Mouse (Mus musculus): ENCODE data around the gene Lars2.
"Not testable (repeated sequence)": the region's sequence is repeated elsewhere in the genome, so short reads cannot be mapped to it uniquely, and the experiment has no call there.

Lars2 gene

GRCm38 (mm10) chr9:123391140-123391849 is 24.6 kb downstream of the Lars2 start:
- DNase-seq (ENCODE audit: low read depth, low spot score): no peak

- no peak for DNase-seq (ENCODE audit: low read depth, low spot score)
These were observed 28.1 kb downstream of the Lars2 start for GRCm38 (mm10) chr9:123394856-123395255.

DNA sequence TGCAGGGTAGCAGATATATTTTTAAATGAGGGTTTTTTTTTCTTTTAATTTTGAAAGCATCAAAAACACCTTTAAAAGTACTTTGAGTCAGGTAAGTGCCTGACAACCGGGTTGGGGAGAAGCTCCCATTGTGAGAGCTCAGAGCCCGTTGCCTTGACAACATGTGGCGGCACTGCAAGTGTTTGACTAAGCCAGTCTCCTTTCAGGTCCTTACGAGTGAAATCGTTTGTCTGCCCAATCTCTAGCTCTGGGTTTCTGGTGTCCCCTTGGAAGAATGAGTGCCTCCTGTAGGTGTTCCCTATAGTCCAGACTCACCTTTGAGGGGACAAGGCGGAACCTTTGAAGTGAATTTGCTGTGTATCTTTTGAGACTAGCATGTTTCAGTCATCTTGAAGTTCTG is 31.0 kb downstream of the Lars2 start:
- no peak for DNase-seq (ENCODE audit: low read depth, low spot score)

- DNase-seq (ENCODE audit: low read depth, low spot score): no peak
These were observed 35.5 kb downstream of the Lars2 start for GRCm38 (mm10) chr9:123402215-123402614.

GRCm38 (mm10) chr9:123403031-123403430 is 36.3 kb downstream of the Lars2 start:
- no peak for DNase-seq (ENCODE audit: low read depth, low spot score)

DNA sequence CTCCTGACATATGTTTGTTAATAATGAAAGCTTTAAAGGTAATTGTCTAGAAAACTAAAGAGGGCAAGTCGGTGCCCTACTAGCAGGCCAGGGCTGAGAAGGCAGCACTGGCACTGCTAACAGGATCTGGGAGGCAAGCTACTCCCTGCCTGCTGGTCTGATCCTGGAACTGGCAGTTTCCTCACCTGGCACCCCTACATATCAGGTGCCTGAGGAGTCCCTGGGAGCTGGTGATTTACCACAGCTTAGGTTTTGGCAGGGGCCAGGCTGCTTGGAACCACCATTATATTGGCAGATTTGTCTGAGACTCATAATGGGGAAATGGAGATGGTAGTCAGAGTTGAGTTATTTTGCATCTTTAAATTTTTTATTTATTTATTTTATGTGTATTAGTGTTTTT is 38.5 kb downstream of the Lars2 start:
- no peak for DNase-seq (ENCODE audit: low read depth, low spot score)

DNA sequence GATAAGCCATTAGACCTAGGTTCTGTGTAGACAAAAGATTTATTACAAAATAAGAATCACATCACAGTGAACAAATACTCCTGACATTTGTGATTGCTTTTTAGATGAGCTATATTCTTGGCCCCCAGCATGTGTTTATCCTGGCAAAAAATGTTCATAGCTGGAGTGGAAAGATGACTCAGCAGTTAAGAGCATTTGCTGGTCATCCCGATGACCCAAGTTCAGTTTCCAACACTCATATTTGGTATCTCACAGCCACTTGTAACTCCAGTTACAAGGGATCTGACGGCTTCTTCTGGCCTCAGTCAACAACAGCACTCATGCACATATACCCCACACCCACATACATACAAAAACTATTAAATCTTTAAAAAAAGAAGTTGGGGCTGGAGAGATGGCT is 42.0 kb downstream of the Lars2 start:
- DNase-seq (ENCODE audit: low read depth, low spot score): no peak

DNA sequence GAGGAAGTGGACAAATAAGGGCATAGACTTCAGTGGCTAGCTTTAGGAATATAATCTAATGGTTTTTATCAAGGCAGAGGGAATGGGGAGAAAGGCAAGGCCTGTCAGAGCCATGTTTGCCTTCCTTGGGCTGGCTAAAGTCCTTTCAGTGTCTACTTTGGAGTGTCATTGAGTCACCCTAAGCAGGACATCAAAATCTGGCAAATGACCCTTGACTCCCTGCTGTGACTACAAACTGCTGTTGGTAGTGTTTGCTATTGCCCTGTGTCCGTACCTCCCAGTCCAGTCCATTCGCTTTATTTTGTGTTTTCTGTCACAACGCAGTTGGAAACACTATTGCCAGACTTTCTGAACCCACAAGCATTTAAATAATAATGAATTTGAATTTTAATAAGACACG is 63.1 kb downstream of the Lars2 start:
- no peak for DNase-seq (ENCODE audit: low read depth, low spot score)

DNA sequence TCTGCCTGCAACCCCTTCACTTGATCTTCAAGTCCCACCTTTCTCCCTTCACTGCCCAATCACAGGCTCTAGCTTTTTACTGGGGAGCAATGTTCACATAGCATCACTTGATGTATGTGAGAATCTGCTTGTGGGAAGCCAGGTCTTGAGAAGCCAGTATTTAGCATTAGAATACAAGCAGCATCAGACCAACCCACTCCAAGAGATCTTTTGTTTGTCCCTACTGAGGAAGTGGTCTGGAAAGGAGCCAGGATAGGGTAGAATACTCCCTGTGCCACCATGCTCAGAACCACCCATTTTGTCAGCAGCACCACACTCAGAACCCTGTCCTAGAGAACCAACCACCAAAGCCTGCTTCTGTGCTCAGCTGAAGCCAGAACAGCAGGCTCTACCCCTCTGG is 64.2 kb downstream of the Lars2 start:
- no peak for DNase-seq (ENCODE audit: low read depth, low spot score)

GRCm38 (mm10) chr9:123438223-123438622 is 71.5 kb downstream of the Lars2 start:
- DNase-seq (ENCODE audit: low read depth, low spot score): no peak

DNA sequence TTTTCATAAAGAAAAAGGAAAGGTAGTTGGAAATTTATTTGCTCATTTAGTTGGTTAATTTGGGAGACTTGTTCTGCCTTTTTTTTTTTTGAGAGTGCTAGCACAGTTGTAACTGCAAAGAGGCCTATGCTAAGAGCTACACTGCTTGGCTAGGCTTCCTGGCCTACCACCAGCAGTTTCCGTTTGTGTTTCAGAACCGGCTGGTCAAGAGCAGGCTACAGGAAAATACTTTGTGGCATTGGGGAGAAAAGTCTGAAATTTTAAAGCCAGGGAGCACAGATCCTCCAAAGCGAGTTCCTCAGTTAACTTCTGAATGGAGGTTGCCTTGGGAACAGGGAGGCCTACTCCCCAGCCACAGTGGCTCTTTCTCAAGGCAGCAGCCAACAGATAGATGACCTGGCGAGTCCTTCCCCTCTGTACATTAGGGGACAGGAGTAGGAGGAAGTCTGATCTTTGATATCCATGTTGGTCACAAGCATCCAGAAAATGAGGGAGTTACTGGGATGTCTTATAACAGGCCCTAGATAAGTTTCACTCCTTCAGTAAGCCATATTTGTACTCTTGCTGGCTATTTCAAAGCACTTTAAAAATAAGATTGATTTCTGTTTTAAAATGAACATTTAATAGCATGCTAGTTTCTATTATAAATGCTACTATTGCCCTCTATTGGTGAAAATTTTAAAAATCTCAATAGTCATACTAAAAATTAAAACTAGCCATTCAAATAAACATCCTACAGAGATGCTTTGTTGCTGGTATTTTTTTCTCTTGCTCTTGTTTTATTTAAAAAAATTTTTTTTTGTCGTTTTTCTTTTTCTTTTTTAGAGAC is 73.7 kb downstream of the Lars2 start:
- no peak for DNase-seq (ENCODE audit: low read depth, low spot score)

- DNase-seq (ENCODE audit: low read depth, low spot score): not testable (repeated sequence)
These were observed 80.4 kb downstream of the Lars2 start for GRCm38 (mm10) chr9:123447101-123447500.

GRCm38 (mm10) chr9:123448594-123448993 is 81.9 kb downstream of the Lars2 start:
- no peak for DNase-seq (ENCODE audit: low read depth, low spot score)

DNA sequence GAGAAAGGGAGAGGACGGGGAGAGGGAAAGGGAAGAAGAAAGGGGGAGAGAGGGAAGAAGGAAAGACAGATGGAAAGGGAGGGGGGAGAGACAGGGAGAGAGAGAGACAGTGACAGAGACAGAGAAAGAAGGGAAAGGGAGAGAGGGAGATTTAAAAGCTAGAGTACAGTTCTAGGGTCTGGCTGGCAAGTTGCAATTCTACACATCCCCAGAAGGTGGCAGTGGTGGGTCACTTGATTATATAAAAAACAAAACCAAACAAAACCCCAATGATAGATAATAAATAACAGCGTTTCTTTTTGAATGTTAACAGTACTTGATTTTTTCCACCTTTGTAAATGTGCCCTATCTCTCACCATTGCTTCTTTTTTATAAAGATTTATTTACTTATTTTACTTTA is 83.4 kb downstream of the Lars2 start:
- peak; percentile 31 for DNase-seq (ENCODE audit: low read depth, low spot score)

DNA sequence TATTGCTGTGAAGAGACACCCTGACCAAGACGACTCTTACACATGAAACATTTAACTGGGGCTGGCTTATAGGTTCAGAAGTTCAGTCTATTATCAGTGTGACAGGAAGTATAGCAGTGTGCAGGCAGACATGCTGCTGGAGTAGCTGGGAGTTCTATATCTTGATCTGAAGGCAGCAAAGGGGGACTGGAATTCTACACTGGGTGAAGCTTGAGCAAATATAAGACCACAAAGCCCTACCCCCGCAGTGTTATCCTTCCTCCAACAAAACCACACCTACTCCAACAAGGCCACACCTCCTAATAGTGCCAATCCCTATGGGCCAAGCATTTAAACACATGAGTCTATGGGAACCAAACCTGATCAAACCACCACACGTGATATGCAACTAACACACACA is 85.0 kb downstream of the Lars2 start:
- no peak for DNase-seq (ENCODE audit: low read depth, low spot score)

GRCm38 (mm10) chr9:123456634-123457602 is 90.2 kb downstream of the Lars2 start:
- no peak for DNase-seq (ENCODE audit: low read depth, low spot score)

DNA sequence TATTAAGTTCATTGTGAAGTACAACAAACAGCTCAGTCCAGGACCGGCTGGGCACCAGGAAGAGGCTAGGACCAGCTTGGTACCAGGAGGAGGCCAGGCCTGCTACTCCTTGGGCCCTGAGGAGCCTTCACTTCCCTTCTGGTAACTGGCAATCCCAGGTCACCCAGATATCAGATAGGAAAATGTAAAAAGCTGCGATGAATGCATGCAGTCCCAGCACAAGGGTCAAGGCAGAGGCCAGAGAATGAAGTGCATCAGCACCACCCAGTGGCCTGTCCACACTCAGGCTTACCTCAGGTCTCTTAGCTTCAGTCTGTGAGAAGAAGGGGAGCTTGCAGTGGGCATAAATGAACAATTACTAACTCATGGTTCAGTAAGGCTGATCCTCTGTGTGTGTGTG is 90.9 kb downstream of the Lars2 start:
- DNase-seq (ENCODE audit: low read depth, low spot score): no peak

- no peak for DNase-seq (ENCODE audit: low read depth, low spot score)
These were observed 100.5 kb downstream of the Lars2 start for GRCm38 (mm10) chr9:123467141-123467620.

GRCm38 (mm10) chr9:123468406-123469085 is 101.8 kb downstream of the Lars2 start:
- DNase-seq (ENCODE audit: low read depth, low spot score): no peak

DNA sequence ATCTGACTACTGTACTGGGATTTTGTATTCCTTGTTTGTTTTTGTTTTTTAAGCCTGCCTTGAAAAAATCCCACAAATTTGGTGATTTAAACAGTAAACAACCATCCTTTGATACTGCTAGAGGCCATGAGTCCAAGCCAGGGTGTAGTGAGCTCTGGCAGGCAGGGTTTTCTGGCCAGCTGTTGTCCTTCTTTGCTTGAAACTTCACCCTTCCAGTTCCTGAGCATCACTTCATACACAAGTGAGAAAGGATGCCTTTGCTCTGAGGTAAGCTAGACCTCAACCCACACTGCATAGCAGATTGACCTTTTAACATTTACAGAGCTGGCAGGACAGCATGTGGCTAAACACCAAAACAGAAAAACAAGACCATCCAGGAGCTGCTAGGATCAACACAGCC is 102.4 kb downstream of the Lars2 start:
- DNase-seq (ENCODE audit: low read depth, low spot score): no peak

- DNase-seq (ENCODE audit: low read depth, low spot score): no peak
These were observed 106.7 kb downstream of the Lars2 start for GRCm38 (mm10) chr9:123473377-123473776.
